Mouse (Mus musculus) lung, postnatal 0 days (tissue): ENCODE results near the gene Krt24. TPM values are rescaled to one million over a fixed set of nuclear protein-coding genes. Genes with fewer than 3 reads are reported as not detected.

ENCODE experiments used
- ATAC-seq: fragments of 200-750 bp; cut with Nextera tagmentation; 2 replicates; pipeline ENCODE4 v1.8.0; 2017; ENCODE audit warnings: moderate library complexity
- DNase-seq: peaks from one replicate; pipeline ENCODE4 v3.0.0-alpha.2; 2016; ENCODE audit warnings: low spot score
- H3K27ac ChIP-seq: fragments of 300-500 bp; sonication (generic); 2 replicates; pipeline ENCODE4 v1.5.1; 2014; ENCODE audit warnings: antibody characterized with exemption, mild to moderate bottlenecking, low read length, mixed read lengths
- H3K27me3 ChIP-seq: fragments of 300-500 bp; sonication (generic); replicated peaks from 2 replicates; pipeline ENCODE4 v1.6.1; 2014; ENCODE audit warnings: low read length, mixed read lengths; ENCODE audit not compliant: insufficient read depth
- H3K36me3 ChIP-seq: fragments of 300-500 bp; sonication (generic); 2 replicates; pipeline ENCODE4 v1.6.1; 2014; ENCODE audit warnings: low read length, mixed read lengths; ENCODE audit not compliant: insufficient read depth
- H3K4me1 ChIP-seq: fragments of 300-500 bp; sonication (generic); 2 replicates; pipeline ENCODE4 v1.6.1; 2014; ENCODE audit warnings: antibody characterized with exemption, low read depth, low read length, mixed read lengths; ENCODE audit not compliant: insufficient read depth
- H3K4me2 ChIP-seq: fragments of 300-500 bp; sonication (generic); replicated peaks from 2 replicates; pipeline ENCODE4 v1.6.1; 2014; ENCODE audit warnings: low read depth, mild to moderate bottlenecking, low read length, moderate library complexity, mixed read lengths
- H3K4me3 ChIP-seq: fragments of 300-500 bp; sonication (generic); 2 replicates; pipeline ENCODE4 v1.5.1; 2014; ENCODE audit warnings: low read depth, low read length
- H3K9ac ChIP-seq: fragments of 300-500 bp; sonication (generic); replicated peaks from 2 replicates; pipeline ENCODE4 v1.6.1; 2014; ENCODE audit warnings: low read depth, mild to moderate bottlenecking
- H3K9me3 ChIP-seq: fragments of 300-500 bp; sonication (generic); 2 replicates; pipeline ENCODE4 v1.6.1; 2016; ENCODE audit warnings: low read length, mixed read lengths
- CTCF ChIP-seq: IDR thresholded peaks from 2 replicates; pipeline ENCODE4 v1.5.1; 2016; ENCODE audit warnings: antibody characterized with exemption, mild to moderate bottlenecking
- EP300 ChIP-seq: IDR thresholded peaks from 2 replicates; pipeline ENCODE4 v1.6.1; 2016; ENCODE audit warnings: antibody characterized with exemption, mild to moderate bottlenecking, control low read depth
- WGBS: fragments of 180-500 bp; shearing (Covaris S2); extraction: QIAGEN DNeasy Blood & Tissue Kit; methylation state at CpG from one replicate; pipeline ENCODE4 v1.1.7; 2014; 5-methylcytosine and 5-hydroxymethylcytosine counted together
- polyA plus RNA-seq: library from polyadenylated mRNA; unstranded; fragments of >200 nt; fragmentation: Nextera tagmentation; extraction: Ambion mirVana; gene quantifications from 2 replicates; pipeline ENCODE4 v1.2.1, GENCODE M21; 2015

The Krt24 gene
- polyA plus RNA-seq, 1 experiment from 2014 or later = not detected

- Histone ChIP-seq H3K36me3 (no peaks in the 10 kb centered on the region), H3K4me3 (no peak overlapping the region), H3K4me2 (no peak overlapping the region), H3K27me3 (no peaks in the 10 kb centered on the region), H3K4me1 (no peaks in the 10 kb centered on the region), H3K9me3 (no peaks in the 10 kb centered on the region), H3K9ac (no peak overlapping the region), H3K27ac (no peak overlapping the region)
- no peak for ATAC-seq
- TF ChIP-seq CTCF (no peak), EP300 (no peak)
- 69% methylated on average over 2 of the region's 2 CpGs for WGBS
- peak; percentile 48 for DNase-seq
Observed at GRCm38 (mm10) chr11:99314594-99314993, 29.5 kb upstream of the Krt24 start.

GRCm38 (mm10) chr11:99310882-99311281 is 25.8 kb upstream of the Krt24 start:
- no peaks in the 10 kb centered on the region for H3K4me1 ChIP-seq
- no peaks in the 10 kb centered on the region for H3K27me3 ChIP-seq
- TF ChIP-seq EP300 (no peak), CTCF (peak; percentile 56)
- H3K9ac ChIP-seq = no peak overlapping the region
- H3K4me2 ChIP-seq = no peak overlapping the region
- no peaks in the 10 kb centered on the region for H3K36me3 ChIP-seq
- H3K4me3 ChIP-seq = no peak overlapping the region
- WGBS = 63% methylated on average over 1 of the region's 1 CpGs
- no peaks in the 10 kb centered on the region for H3K9me3 ChIP-seq
- ATAC-seq = no peak
- DNase-seq = peak; percentile 82
- H3K27ac ChIP-seq = no peak overlapping the region

- DNase-seq = peak; percentile 50
- H3K4me3 ChIP-seq = no peak overlapping the region
- H3K4me2 ChIP-seq = no peak overlapping the region
- WGBS = 27% methylated on average over 2 of the region's 2 CpGs
- H3K36me3 ChIP-seq = no peaks in the 10 kb centered on the region
- H3K9me3 ChIP-seq = no peaks in the 10 kb centered on the region
- no peaks in the 10 kb centered on the region for H3K27me3 ChIP-seq
- TF ChIP-seq EP300 (no peak), CTCF (peak; percentile 79)
- H3K4me1 ChIP-seq = no peaks in the 10 kb centered on the region
- no peak for ATAC-seq
- H3K27ac ChIP-seq = no peak overlapping the region
- H3K9ac ChIP-seq = no peak overlapping the region
Observed at GRCm38 (mm10) chr11:99307579-99307978, 22.5 kb upstream of the Krt24 start.

- H3K36me3 ChIP-seq = no peaks in the 10 kb centered on the region
- TF ChIP-seq CTCF (peak; percentile 53), EP300 (no peak)
- DNase-seq = no peak
- no peak overlapping the region for H3K9ac ChIP-seq
- no peak for ATAC-seq
- H3K4me3 ChIP-seq = no peak overlapping the region
- 49% methylated on average over 5 of the region's 5 CpGs for WGBS
- H3K27ac ChIP-seq = no peak overlapping the region
- H3K27me3 ChIP-seq = no peaks in the 10 kb centered on the region
- H3K9me3 ChIP-seq = no peaks in the 10 kb centered on the region
- no peak overlapping the region for H3K4me2 ChIP-seq
- no peaks in the 10 kb centered on the region for H3K4me1 ChIP-seq
Observed at GRCm38 (mm10) chr11:99295039-99295438, 10.0 kb upstream of the Krt24 start.

GRCm38 (mm10) chr11:99292846-99293245 is 7.8 kb upstream of the Krt24 start:
- 49% methylated on average over 5 of the region's 5 CpGs for WGBS
- no peak overlapping the region for H3K27ac ChIP-seq
- no peaks in the 10 kb centered on the region for H3K27me3 ChIP-seq
- H3K9me3 ChIP-seq = no peaks in the 10 kb centered on the region
- no peak overlapping the region for H3K4me3 ChIP-seq
- ATAC-seq (no peak), DNase-seq (peak; percentile 45)
- H3K36me3 ChIP-seq = no peaks in the 10 kb centered on the region
- no peak overlapping the region for H3K4me2 ChIP-seq
- TF ChIP-seq EP300 (no peak), CTCF (peak; percentile 72)
- H3K4me1 ChIP-seq = no peaks in the 10 kb centered on the region
- H3K9ac ChIP-seq = no peak overlapping the region

- Histone ChIP-seq H3K9ac (no peak overlapping the region), H3K27me3 (no peaks in the 10 kb centered on the region), H3K27ac (no peak overlapping the region), H3K4me3 (no peak overlapping the region), H3K4me1 (no peaks in the 10 kb centered on the region), H3K36me3 (no peaks in the 10 kb centered on the region), H3K4me2 (no peak overlapping the region), H3K9me3 (no peaks in the 10 kb centered on the region)
- no peak for TF ChIP-seq CTCF
- TF ChIP-seq EP300 = no peak
- DNase-seq = no peak
- ATAC-seq = no peak
- WGBS = 78% methylated on average over 5 of the region's 5 CpGs
Observed at GRCm38 (mm10) chr11:99284011-99284410, 1.1 kb downstream of the Krt24 start.

- DNase-seq = no peak
- H3K27me3 ChIP-seq = no peaks in the 10 kb centered on the region
- ATAC-seq = no peak
- 35% methylated on average over 4 of the region's 4 CpGs for WGBS
- H3K27ac ChIP-seq = no peak overlapping the region
- TF ChIP-seq EP300 (no peak), CTCF (no peak)
- no peaks in the 10 kb centered on the region for H3K9me3 ChIP-seq
- no peak overlapping the region for H3K4me2 ChIP-seq
- no peaks in the 10 kb centered on the region for H3K36me3 ChIP-seq
- no peak overlapping the region for H3K4me3 ChIP-seq
- H3K9ac ChIP-seq = no peak overlapping the region
- no peaks in the 10 kb centered on the region for H3K4me1 ChIP-seq
Observed at GRCm38 (mm10) chr11:99283334-99283733, 1.7 kb downstream of the Krt24 start.
